Mouse (Mus musculus): ENCODE measurements at regions not wholly inside any gene's neighbourhood (a gene's known extent, or its start where the extent isn't known, plus 50 kb on each side); places are given as distances from the start of the nearest gene placed in this dataset.

- DNase-seq = no peak
Observed at GRCm38 (mm10) chr9:51523471-51523870, 194.8 kb upstream of the 1810046K07Rik start.

- DNase-seq = peak; percentile 16
Observed at GRCm38 (mm10) chr9:51525906-51526305, 197.2 kb upstream of the 1810046K07Rik start.

DNA sequence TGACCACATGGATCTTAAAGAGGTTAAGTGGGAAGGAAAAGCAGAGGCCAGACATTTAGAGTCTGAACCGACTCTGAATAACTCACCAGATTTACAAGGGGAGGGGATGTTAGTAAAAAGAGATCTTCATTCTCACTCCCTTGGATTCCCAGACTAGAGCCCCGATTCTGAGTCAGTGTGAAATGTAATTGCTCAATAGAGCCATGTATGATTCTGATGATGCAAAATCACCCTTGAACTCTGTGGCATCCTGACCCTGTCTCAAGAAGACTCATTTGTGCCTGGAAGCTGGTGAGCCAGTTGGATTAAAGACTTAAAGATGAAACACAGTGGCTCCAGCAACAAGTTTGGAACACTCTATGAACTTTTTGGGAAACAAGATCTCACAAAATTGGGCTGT is 210.2 kb upstream of the 1810046K07Rik start:
- no peak for DNase-seq

DNA sequence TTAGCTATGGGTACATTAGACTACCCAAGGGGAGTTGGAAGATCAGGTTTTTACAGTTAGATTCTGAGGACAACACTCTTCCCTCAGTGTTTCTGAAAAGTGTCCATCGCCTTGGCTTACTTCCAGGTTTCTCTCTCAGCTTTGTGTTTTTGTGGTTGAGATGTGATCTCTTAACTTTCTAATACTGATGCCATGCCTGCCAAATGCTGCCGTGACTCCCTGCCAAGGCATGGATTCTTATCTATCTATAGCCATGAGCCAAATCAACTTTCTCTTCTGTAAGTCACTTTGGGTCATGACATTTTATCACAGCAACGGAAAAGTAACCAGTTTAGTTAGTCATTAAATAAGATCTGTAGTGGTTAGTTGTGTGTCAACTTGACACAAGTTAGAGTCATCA is 213.2 kb upstream of the 1810046K07Rik start:
- no peak for DNase-seq

DNA sequence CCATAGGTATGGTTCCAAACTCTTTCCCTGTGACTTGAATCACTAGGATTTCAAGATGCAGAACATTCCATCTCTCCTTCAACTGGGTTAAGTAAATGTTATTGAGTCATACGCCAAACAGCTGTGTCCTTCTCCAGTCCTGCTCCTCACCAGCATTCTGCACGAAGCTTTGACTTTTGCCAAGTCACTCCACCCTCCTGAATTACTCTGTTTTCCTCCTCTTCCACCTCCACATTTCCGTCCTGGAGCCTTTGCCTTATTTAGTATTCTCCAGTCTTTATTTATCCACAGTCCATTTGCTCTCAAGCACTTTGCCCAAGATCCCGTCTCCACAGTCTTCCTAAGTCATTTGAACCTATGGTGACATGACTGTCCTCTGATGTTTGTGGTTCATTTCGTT is 193.1 kb upstream of the Arhgap20 start:
- no peak for DNase-seq

- peak; percentile 32 for DNase-seq
Observed at GRCm38 (mm10) chr9:51581601-51582000, 183.5 kb upstream of the Arhgap20 start.

DNA sequence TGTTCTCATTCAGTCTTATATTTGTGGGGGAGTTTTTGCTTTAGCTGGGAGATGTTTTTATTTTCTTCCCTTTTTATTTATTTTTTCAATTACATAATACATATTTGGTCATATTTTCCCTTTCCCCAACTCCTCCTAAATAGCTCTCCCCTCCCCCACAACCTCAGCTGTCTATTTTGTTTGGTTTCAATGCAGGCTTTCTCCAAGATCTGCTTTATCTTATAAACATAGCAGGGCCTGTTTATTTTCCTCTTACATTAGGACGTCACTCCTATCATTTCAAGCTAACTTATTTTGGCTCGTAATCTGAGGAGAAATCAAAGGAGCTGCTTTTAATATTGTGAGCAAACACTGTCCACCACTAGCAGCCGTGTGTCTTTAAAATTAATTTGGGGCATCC is 171.4 kb upstream of the Arhgap20 start:
- no peak for DNase-seq

GRCm38 (mm10) chr9:51598706-51599105 is 166.4 kb upstream of the Arhgap20 start:
- no peak for DNase-seq

DNA sequence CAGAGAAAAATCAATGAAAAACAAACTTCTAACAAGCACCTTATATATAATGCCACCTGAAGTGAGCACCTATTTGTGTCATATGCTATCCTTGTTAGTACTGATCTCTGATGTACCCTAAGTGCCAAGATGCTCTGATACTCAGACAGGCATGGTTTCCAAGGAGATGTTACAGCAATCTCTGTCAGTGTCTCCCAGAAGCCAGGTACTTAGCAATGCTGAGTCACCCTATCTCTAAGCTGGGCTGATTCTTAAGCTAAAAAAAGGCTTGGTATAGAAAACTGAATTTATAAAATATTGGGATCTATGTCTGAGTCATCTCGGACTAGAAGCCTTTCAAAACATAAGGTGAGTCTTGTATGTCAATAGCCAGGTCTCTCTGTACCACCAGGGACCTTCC is 157.0 kb upstream of the Arhgap20 start:
- DNase-seq = no peak

DNA sequence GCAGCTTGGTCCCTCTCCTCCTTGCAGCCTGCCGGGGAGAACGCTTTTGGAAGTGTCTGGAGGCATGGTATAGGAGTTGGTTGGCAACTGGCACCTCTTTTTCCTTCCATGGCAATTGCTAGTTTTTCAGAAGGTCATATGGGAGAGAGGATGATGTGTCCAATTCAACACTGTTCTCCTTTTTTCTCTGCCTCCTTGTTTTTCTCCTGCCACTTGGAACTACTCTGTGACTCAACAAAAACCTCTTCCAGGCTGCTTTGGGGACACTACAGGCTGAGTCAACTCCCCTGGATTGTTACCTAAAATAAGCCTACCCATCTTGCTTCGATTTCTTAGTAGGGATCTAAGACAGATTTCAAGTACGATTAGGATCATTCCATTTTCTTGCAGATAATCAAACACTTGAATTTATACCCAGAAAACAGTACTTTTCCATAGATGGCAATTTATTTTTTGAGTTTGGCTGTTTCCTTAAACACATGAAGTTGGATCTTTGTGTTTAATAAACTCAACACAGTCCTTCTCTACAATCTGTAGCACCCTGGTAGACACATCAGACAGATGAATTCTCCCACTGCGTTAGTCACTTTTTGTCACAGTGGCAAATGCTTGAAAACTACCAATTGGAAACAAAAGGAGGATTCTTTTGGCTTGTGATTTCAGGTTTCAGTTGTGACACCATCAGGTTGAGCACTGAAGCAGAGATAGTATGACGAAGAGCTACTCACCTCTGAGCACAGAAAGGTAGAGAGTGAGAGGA is 156.3 kb upstream of the Arhgap20 start:
- DNase-seq = no peak

GRCm38 (mm10) chr9:51626156-51626555 is 139.0 kb upstream of the Arhgap20 start:
- DNase-seq = peak; percentile 35

GRCm38 (mm10) chr9:51636097-51636496 is 129.0 kb upstream of the Arhgap20 start:
- DNase-seq = peak; percentile 17

DNA sequence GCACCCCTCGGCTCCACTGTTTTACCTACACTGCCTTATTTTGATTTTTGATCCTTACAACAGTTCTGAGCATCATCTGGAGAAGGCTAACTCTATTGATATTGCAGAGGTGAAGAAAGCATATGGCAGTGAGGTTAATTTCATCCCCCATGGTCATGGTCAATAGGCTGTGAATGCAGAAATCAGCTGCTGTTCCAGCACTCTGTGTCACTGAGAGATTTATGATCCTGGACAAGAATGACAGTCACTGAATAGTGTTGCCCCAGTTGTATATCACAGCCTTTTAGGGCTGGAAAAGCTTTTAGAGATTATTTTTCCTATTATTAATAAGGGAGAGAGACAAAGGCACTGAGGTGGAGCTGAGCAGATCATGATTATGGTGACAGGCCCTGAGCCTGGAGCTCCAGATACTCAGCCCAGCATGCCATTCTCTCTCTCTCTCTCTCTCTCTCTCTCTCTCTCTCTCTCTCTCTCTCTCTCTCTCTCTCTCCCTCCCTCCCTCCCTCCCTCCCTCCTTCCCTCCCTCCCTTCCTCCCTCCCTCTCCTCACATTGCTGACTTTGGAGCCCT is 128.5 kb upstream of the Arhgap20 start:
- no peak for DNase-seq

- no peak for DNase-seq
Observed at GRCm38 (mm10) chr9:51637131-51637920, 127.8 kb upstream of the Arhgap20 start.

DNA sequence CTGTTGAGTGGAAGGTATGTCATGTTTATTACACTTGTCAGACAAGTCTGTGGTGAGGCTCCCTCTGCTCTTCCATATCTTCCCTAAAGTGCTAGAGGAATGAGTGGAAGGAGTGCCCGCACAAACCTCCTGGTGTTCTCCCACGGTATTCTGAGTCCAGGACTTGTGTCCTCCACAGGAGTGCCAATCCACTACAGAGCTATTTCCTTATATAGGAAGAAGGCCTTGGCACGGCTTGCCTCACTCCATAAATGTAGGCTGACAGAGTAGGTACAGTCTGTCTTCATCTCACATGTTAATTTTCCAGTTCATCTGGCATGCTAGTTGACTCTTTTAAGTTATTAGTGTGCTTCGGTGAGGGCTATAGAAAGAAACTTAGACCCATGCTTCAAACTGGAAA is 123.4 kb upstream of the Arhgap20 start:
- peak; percentile 15 for DNase-seq

DNA sequence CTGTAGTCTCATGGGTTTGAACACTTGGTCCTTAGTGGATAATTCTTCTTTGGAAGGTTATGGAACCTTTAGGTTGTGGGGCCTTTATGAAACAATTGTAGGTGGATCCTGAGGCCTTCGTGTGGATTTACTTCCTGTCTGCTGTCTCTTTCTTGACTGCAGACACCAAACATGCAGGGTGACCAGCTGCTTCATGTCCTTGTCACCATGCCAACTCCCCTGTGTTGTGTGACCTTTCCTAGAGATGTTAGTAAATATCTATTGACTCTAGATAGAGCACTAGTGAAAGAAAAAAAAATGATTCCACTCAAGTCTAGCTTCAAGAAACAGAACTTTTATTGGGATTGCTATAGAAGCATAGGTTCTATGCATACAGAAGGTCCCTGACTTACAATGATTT is 119.7 kb upstream of the Arhgap20 start:
- no peak for DNase-seq

- no peak for DNase-seq
Observed at GRCm38 (mm10) chr9:51653376-51654292, 111.5 kb upstream of the Arhgap20 start.

DNA sequence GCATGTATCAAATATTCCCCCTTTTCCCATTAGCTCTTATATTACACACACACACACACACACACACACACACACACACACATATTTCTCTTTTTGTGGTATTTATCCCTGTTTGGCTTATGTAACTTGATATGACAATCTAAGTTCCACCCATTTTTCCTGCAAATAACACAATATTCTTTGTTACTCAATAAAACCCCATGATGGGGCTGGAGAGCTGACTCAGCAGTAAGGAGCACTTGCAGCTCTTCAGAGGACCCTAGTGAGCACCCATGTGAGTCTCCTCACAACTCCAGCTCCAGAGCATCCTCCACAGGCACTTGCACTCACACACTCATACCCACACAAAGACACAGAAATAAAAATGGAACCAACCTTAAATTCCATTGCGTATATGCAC is 110.5 kb upstream of the Arhgap20 start:
- DNase-seq = no peak

DNA sequence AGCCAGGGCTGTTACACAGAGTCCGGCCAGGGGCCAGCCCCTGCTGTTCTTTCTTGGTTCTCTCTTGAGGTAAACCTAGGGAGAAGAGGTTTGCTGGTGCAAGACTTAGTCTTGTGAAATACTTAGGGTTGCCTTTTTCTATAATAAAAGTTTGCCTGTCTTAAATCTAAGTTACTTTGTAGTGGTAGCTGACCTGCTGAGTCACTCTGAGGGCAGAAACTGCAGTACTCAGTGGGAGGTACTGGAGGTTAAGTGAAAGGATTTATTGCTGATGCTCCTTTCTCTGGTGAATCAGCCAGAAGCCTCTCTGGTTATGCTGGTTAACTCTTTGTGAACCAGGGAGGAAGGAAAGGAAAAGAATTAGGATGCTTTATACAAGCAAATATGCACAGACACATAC is 107.3 kb upstream of the Arhgap20 start:
- no peak for DNase-seq

GRCm38 (mm10) chr9:51660908-51661874 is 103.9 kb upstream of the Arhgap20 start:
- peak; percentile 25 for DNase-seq

DNA sequence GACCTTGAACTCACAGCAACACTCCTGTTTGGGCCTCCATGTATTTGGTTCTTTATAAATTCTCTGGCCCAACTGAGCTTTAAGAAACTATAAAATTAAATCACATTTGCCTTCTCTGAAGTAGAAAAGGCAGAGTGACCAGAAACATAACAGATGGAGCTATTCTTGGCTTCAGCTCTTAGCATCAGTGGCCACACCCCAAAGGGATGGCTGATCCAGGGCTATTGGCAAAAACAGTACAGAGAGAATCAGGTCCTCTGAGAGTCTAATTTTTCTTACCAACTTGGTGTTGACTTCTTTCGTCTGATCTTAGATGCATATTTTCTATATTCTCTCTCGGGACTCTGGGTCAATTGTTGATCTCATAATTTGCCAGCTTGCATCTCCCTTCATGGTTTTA is 103.2 kb upstream of the Arhgap20 start:
- DNase-seq = no peak

GRCm38 (mm10) chr9:51664353-51664752 is 100.8 kb upstream of the Arhgap20 start:
- no peak for DNase-seq

Data from layer of hippocampus, adult 9-11 months (tissue).